Mouse (Mus musculus): ENCODE results near the gene Smyd2. TPM values are rescaled to one million over a fixed set of nuclear protein-coding genes. Genes with fewer than 3 reads are reported as not detected.

Gene Smyd2
- polyA plus RNA-seq (2015; fragmentation: Nextera tagmentation; extraction: Ambion mirVana), result 40.7 and 40.8 TPM in 2 replicates

DNA sequence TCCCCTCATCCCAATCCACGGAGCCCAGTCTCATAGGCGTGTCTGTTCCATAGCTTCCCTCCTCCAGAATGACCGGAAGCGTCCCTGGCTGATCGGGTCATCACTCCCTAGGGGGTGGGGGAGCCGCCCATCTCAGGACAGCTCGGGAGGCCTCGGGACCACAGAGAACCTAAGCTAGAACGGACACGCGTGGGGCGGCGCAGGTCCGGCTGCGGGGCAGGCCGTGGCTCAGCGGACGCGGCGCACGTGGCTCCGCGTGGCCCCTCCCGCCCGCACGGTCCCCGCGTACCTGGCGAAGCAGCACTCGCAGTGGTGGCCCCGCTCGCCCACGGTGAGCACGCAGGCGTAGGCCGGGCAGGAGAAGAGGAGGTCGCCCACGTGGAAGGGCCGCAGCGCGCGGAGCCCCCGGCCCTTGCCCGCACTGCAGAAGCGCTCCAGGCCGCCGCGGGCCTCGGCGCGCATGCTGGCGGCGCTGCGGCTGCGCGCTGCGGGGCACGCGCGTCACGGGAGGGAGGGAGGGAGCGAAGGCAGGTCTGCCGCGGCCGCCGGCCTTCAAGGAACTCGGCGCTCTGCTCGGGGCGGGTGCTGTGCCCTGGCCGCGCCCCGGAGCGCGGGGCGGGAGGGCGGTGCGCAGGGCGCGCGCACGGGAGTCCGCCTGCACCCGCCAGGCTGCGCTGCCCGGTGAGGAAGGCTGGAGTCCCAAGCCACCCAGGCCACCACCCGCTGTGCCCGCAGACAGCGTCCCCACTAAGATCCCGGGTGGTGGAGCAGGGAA is at the start of gene Smyd2:
Smyd2 (minus strand) TSS at position 546 of the 775 bp plus-strand sequence.
- peak within 1 kb of the TSS; percentile 73 for H3K4me3 ChIP-seq (replicated peaks)
- H3K27ac ChIP-seq, result peak within 1 kb of the TSS; percentile 72
- no peaks in the 10 kb centered on the region for H3K36me3 ChIP-seq
- ATAC-seq (ENCODE audit: low read depth) (peak; percentile 93), DNase-seq (peak; percentile 53)
- WGBS (ENCODE audit: insufficient replicate concordance), result under 1% methylated on average over 77 of the region's 90 CpGs
- peaks cover 30% of the 10 kb centered on the region for H3K4me1 ChIP-seq (replicated peaks)
- peak within 1 kb of the TSS; percentile 90 for H3K4me2 ChIP-seq
- no peaks in the 10 kb centered on the region for H3K27me3 ChIP-seq
- peak within 1 kb of the TSS; percentile 80 for H3K9ac ChIP-seq
- H3K9me3 ChIP-seq (replicated peaks), result no peaks in the 10 kb centered on the region

DNA sequence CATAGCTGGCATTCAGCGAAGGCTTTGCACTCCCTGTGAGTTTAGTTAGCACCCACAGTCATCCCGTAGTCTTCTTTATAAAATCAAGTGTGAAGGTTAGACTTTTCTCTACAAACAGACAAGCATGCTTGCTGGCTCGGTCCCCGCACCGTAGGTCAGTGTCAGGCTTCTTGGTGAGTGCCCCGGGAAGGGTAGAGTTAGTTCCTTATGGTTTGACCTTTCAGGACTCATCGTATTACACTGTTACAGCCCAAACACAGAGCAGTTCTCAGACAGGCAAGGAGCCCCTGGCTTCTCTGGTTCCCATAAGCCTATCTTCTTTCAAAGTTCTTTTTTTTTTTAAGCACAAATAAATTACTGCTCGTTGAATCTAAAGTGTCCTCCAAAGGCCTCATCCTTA is 48.2 kb upstream of the Smyd2 start:
- H3K36me3 ChIP-seq, result no peaks in the 10 kb centered on the region
- H3K4me1 ChIP-seq (replicated peaks), result no peaks in the 10 kb centered on the region
- H3K4me3 ChIP-seq (replicated peaks), result no peak overlapping the region
- H3K27ac ChIP-seq, result no peak overlapping the region
- no peak for ATAC-seq (ENCODE audit: low read depth)
- H3K4me2 ChIP-seq, result no peak overlapping the region
- no peak for DNase-seq
- no peak overlapping the region for H3K9ac ChIP-seq
- 0 out of 2 replicates have a peak, but pooled peaks cover 3% of the 10 kb centered on the region for H3K27me3 ChIP-seq
- WGBS (ENCODE audit: insufficient replicate concordance), result 79% methylated on average over 8 of the region's 8 CpGs
- no peaks in the 10 kb centered on the region for H3K9me3 ChIP-seq (replicated peaks)

GRCm38 (mm10) chr1:189968027-189968426 is 45.9 kb upstream of the Smyd2 start:
- no peak for DNase-seq
- H3K4me1 ChIP-seq (replicated peaks), result no peaks in the 10 kb centered on the region
- H3K27ac ChIP-seq, result no peak overlapping the region
- no peak overlapping the region for H3K9ac ChIP-seq
- 0 out of 2 replicates have a peak, but pooled peaks cover 3% of the 10 kb centered on the region for H3K27me3 ChIP-seq
- no peak overlapping the region for H3K4me2 ChIP-seq
- H3K9me3 ChIP-seq (replicated peaks), result no peaks in the 10 kb centered on the region
- ATAC-seq (ENCODE audit: low read depth), result no peak
- no peaks in the 10 kb centered on the region for H3K36me3 ChIP-seq
- H3K4me3 ChIP-seq (replicated peaks), result no peak overlapping the region
- 49% methylated on average over 4 of the region's 4 CpGs for WGBS (ENCODE audit: insufficient replicate concordance)

- H3K4me3 ChIP-seq (replicated peaks), result no peak overlapping the region
- H3K9me3 ChIP-seq (replicated peaks), result no peaks in the 10 kb centered on the region
- H3K4me2 ChIP-seq, result no peak overlapping the region
- H3K27ac ChIP-seq, result no peak overlapping the region
- no peaks in the 10 kb centered on the region for H3K27me3 ChIP-seq
- no peaks in the 10 kb centered on the region for H3K4me1 ChIP-seq (replicated peaks)
- DNase-seq (no peak), ATAC-seq (ENCODE audit: low read depth) (no peak)
- H3K9ac ChIP-seq, result no peak overlapping the region
- WGBS (ENCODE audit: insufficient replicate concordance), result 49% methylated on average over 5 of the region's 5 CpGs
- H3K36me3 ChIP-seq, result no peaks in the 10 kb centered on the region
These were observed 38.3 kb upstream of the Smyd2 start for GRCm38 (mm10) chr1:189960481-189960880.

- Histone ChIP-seq H3K36me3 (no peaks in the 10 kb centered on the region), H3K4me2 (no peak overlapping the region), H3K4me1 (replicated peaks) (no peaks in the 10 kb centered on the region), H3K27ac (no peak overlapping the region), H3K9me3 (replicated peaks) (no peaks in the 10 kb centered on the region), H3K9ac (no peak overlapping the region), H3K27me3 (no peaks in the 10 kb centered on the region), H3K4me3 (replicated peaks) (no peak overlapping the region)
- ATAC-seq (ENCODE audit: low read depth) (no peak), DNase-seq (no peak)
- WGBS (ENCODE audit: insufficient replicate concordance), result 69% methylated on average over 8 of the region's 8 CpGs
These were observed 37.6 kb upstream of the Smyd2 start for GRCm38 (mm10) chr1:189959802-189960201.

DNA sequence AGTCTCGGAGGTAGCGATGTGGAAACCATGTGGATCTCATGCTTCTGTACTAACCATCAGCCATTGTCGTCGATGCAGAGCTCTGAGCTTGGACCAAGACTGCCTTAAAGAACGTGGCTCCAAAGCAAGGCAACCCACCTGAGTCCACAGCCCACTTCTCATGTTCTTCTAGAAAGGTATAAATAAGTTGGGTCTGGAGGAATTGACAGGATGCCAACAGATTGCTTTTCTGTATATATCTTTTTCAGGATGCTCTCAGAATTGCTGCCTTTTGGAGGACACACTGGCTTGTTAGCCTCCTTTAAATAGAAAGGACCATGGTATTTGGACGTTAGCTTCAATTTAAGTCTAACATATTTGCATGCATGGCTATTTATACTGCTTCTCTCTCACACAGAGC is 29.7 kb upstream of the Smyd2 start:
- Histone ChIP-seq H3K9ac (no peak overlapping the region), H3K4me2 (no peak overlapping the region), H3K4me1 (replicated peaks) (no peaks in the 10 kb centered on the region), H3K4me3 (replicated peaks) (no peak overlapping the region), H3K9me3 (replicated peaks) (no peaks in the 10 kb centered on the region), H3K27ac (no peak overlapping the region), H3K36me3 (no peaks in the 10 kb centered on the region), H3K27me3 (no peaks in the 10 kb centered on the region)
- 64% methylated on average over 6 of the region's 6 CpGs for WGBS (ENCODE audit: insufficient replicate concordance)
- ATAC-seq (ENCODE audit: low read depth) (no peak), DNase-seq (no peak)

- Histone ChIP-seq H3K27ac (no peak overlapping the region), H3K9me3 (replicated peaks) (no peaks in the 10 kb centered on the region), H3K27me3 (no peaks in the 10 kb centered on the region), H3K36me3 (no peaks in the 10 kb centered on the region), H3K9ac (no peak overlapping the region), H3K4me3 (replicated peaks) (no peak overlapping the region), H3K4me1 (replicated peaks) (no peaks in the 10 kb centered on the region), H3K4me2 (no peak overlapping the region)
- ATAC-seq (ENCODE audit: low read depth) (no peak), DNase-seq (no peak)
- 66% methylated on average over 8 of the region's 8 CpGs for WGBS (ENCODE audit: insufficient replicate concordance)
These were observed 25.2 kb upstream of the Smyd2 start for GRCm38 (mm10) chr1:189947411-189947810.

DNA sequence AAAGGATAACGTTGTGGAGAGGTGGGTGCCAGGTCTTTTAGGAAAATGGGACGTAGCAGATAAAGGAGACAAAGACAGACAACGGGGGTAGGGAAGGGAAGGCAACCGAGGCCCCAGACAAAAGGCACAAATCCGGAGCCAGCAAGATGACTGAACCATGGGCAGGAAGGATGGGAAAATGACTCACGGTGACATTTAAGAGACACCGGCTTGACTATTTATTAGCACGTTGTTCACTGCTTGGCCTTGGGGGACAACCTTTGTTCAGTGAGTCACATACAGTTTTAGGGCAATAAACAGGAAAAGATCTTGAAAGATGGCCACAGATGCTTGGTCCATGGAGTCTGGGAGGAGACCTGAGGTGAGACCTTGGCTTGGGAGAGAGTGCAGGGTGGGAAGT is 24.0 kb upstream of the Smyd2 start:
- Histone ChIP-seq H3K4me1 (replicated peaks) (no peaks in the 10 kb centered on the region), H3K9me3 (replicated peaks) (no peaks in the 10 kb centered on the region), H3K27ac (no peak overlapping the region), H3K9ac (no peak overlapping the region), H3K4me2 (no peak overlapping the region), H3K36me3 (no peaks in the 10 kb centered on the region), H3K4me3 (replicated peaks) (no peak overlapping the region), H3K27me3 (no peaks in the 10 kb centered on the region)
- DNase-seq (no peak), ATAC-seq (ENCODE audit: low read depth) (no peak)
- 55% methylated on average over 8 of the region's 8 CpGs for WGBS (ENCODE audit: insufficient replicate concordance)

DNA sequence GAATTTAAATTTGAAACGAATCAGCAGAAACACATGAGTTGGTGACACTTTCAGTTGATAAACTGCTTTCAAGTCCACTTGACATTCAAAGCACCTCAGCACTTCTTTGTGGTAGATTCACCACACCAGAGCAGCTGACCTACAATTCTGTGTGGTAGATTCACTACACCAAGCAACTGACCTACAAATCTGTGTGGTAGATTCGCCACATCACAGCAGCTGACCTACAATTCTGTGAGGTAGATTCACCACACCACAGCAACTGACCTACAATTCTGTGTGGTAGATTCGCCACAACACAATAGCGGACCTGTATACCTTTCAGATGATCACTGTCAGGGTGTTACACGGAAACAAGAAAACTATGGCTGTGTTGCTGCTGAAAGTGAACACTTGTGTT is 19.6 kb upstream of the Smyd2 start:
- Histone ChIP-seq H3K27me3 (no peaks in the 10 kb centered on the region), H3K9me3 (replicated peaks) (no peaks in the 10 kb centered on the region), H3K36me3 (no peaks in the 10 kb centered on the region), H3K4me3 (replicated peaks) (no peak overlapping the region), H3K4me1 (replicated peaks) (no peaks in the 10 kb centered on the region), H3K27ac (no peak overlapping the region), H3K4me2 (no peak overlapping the region), H3K9ac (no peak overlapping the region)
- WGBS (ENCODE audit: insufficient replicate concordance), result 66% methylated on average over 5 of the region's 5 CpGs
- no peak for ATAC-seq (ENCODE audit: low read depth)
- DNase-seq, result no peak

DNA sequence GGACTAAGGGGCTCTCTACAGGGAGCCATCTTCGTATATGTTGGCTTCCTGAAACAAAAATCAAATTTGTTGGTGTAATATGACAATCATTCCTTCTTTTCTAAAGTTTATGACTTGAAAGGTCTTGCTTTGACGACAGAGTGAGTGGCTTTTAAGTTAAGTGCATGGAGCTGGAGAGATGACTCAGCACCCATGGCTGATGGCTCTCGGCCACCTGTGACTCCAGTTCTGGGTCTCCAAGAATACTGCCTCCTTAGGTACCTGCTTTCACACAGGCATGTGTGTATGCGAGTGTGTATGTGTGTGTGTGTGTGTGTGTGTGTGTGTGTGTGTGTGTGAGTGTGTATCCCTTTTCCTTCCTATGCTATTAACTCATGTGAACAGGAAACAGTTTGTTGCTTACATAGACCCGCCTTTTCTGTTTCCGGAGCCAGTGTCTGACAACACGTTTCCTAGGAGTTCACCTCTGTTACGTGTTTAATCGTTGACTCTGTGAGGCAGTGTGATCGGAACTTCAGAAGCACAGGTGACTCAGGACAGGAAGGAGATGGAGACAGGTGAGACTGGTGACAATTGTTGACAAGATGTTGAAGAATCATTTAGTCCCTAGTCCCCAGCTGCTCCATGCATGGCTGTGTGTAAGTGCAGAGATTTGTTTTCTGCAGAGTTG is 14.4 kb upstream of the Smyd2 start:
- Histone ChIP-seq H3K4me2 (no peak overlapping the region), H3K4me1 (replicated peaks) (peaks cover 11% of the 10 kb centered on the region), H3K4me3 (replicated peaks) (no peak overlapping the region), H3K36me3 (no peaks in the 10 kb centered on the region), H3K9me3 (replicated peaks) (no peaks in the 10 kb centered on the region), H3K9ac (no peak overlapping the region), H3K27ac (no peak overlapping the region), H3K27me3 (no peaks in the 10 kb centered on the region)
- DNase-seq, result no peak
- WGBS (ENCODE audit: insufficient replicate concordance), result 60% methylated on average over 10 of the region's 10 CpGs
- ATAC-seq (ENCODE audit: low read depth), result no peak

GRCm38 (mm10) chr1:189933480-189934202 is 11.5 kb upstream of the Smyd2 start:
- Histone ChIP-seq H3K36me3 (no peaks in the 10 kb centered on the region), H3K27ac (no peak overlapping the region), H3K9me3 (replicated peaks) (no peaks in the 10 kb centered on the region), H3K4me2 (no peak overlapping the region), H3K27me3 (no peaks in the 10 kb centered on the region), H3K4me3 (replicated peaks) (no peak overlapping the region), H3K9ac (no peak overlapping the region), H3K4me1 (replicated peaks) (peaks cover 11% of the 10 kb centered on the region)
- WGBS (ENCODE audit: insufficient replicate concordance), result 27% methylated on average over 9 of the region's 9 CpGs
- peak; percentile 41 for DNase-seq
- peak; percentile 87 for ATAC-seq (ENCODE audit: low read depth)
